Mouse (Mus musculus) ES-E14 (cell line): ENCODE measurements at regions not wholly inside any gene's neighbourhood (a gene's known extent, or its start where the extent isn't known, plus 50 kb on each side); places are given as distances from the start of the nearest gene placed in this dataset.

ENCODE experiments used
- CHD2 ChIP-seq: IDR thresholded peaks from 2 replicates; pipeline ENCODE4 v1.6.1; 2014; ENCODE audit warnings: mild to moderate bottlenecking, low read depth, low read length, inconsistent platforms
- MAFK ChIP-seq: IDR thresholded peaks from 2 replicates; pipeline ENCODE4 v1.6.1; 2014; ENCODE audit warnings: mild to moderate bottlenecking, low read depth, low read length, inconsistent platforms; ENCODE audit not compliant: insufficient read depth
- ZC3H11A ChIP-seq: IDR thresholded peaks from 2 replicates; pipeline ENCODE4 v1.6.1; 2012; ENCODE audit warnings: low read depth, mild to moderate bottlenecking, inconsistent platforms, low read length, borderline replicate concordance
- ZNF384 ChIP-seq: IDR thresholded peaks from 2 replicates; pipeline ENCODE4 v1.6.1; 2012; ENCODE audit warnings: low read depth, low read length, inconsistent platforms

DNA sequence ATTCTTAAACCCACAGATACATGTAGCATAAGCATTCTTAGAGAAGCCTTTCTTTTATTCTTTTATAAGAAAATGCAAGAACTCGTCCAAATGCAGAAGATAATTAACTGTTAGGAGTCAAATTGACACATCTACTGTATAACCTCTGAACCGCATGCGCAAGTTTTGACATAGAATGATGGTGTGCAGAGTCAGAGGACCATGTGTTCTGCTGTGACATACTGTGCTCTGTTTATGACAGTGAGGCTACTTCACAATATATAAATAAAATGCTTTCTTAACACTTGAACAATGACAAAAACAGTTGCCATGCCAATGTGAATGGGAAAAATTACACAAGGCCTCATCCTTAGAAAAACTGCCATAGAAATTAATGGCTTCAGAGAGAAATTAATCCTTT lies 454.1 kb upstream of the Manea start:
- TF ChIP-seq CHD2 (no peak), ZNF384 (no peak), ZC3H11A (no peak), MAFK (no peak)
